Mouse (Mus musculus) CH12.LX (cell line): ENCODE measurements around the gene Mfsd2b. TPM values are rescaled to one million over a fixed set of nuclear protein-coding genes. Genes with fewer than 3 reads are reported as not detected.

Experiments used
- DNase-seq: peaks from one replicate; pipeline ENCODE4 v3.0.0-alpha.2; 2013; ENCODE audit errors: extremely low read depth
- H3K27ac ChIP-seq: 2 replicates; pipeline ENCODE4 v1.5.1; 2012; ENCODE audit warnings: low read depth, mild to moderate bottlenecking, control low read depth, moderate library complexity; ENCODE audit not compliant: insufficient read depth
- H3K27me3 ChIP-seq: replicated peaks from 2 replicates; pipeline ENCODE3; 2012; ENCODE audit warnings: inconsistent platforms
- H3K36me3 ChIP-seq, 2 experiments: replicated peaks in 1 of 2; 2 replicates each; pipeline versions ENCODE3 to v1.6.1; 2012; ENCODE audit warnings: inconsistent platforms in 1 of 2, low read length in 1 of 2, mild to moderate bottlenecking in 1 of 2, mixed read lengths in 1 of 2, moderate library complexity in 1 of 2; ENCODE audit not compliant: control insufficient read depth in 1 of 2, insufficient read depth in 1 of 2
- H3K4me1 ChIP-seq, 2 experiments: 2 replicates each; pipeline ENCODE4 v1.6.1; 2012; ENCODE audit warnings: inconsistent platforms in 1 of 2, moderate library complexity in 1 of 2; ENCODE audit not compliant: insufficient read depth in 2 of 2, control insufficient read depth in 1 of 2
- H3K4me2 ChIP-seq: 2 replicates; pipeline ENCODE4 v1.6.1; 2012; ENCODE audit warnings: low read depth, mild to moderate bottlenecking, control low read depth; ENCODE audit not compliant: poor library complexity, insufficient read depth, severe bottlenecking
- H3K4me3 ChIP-seq, 3 experiments: fragments of 150-350 bp in 1 of 3; sonication (generic) in 1 of 3; replicated peaks in 1 of 3; 2 replicates each; pipeline versions ENCODE3 to v1.5.1; 2011 to 2012; ENCODE audit warnings: low read depth in 2 of 3, low read length in 2 of 3, mild to moderate bottlenecking in 2 of 3, moderate library complexity in 2 of 3, control low read depth in 1 of 3, improper control_type of control experiment in 1 of 3, inconsistent platforms in 1 of 3, mixed read lengths in 1 of 3; ENCODE audit not compliant: poor library complexity in 1 of 3
- H3K79me2 ChIP-seq: replicated peaks from 2 replicates; pipeline ENCODE4 v1.6.1; 2012; ENCODE audit warnings: mild to moderate bottlenecking, moderate library complexity; ENCODE audit not compliant: control insufficient read depth, poor library complexity, insufficient read depth, severe bottlenecking; ENCODE audit errors: extremely low read depth
- H3K9ac ChIP-seq: 2 replicates; pipeline ENCODE4 v1.6.1; 2012; ENCODE audit warnings: low read depth, mild to moderate bottlenecking, control low read depth, moderate library complexity; ENCODE audit not compliant: insufficient read depth
- H3K9me3 ChIP-seq: replicated peaks from 2 replicates; pipeline ENCODE3; 2012; ENCODE audit warnings: low read length, inconsistent platforms, mixed read lengths
- BHLHE40 ChIP-seq: IDR thresholded peaks from 2 replicates; pipeline ENCODE4 v1.6.1; 2011; ENCODE audit warnings: mild to moderate bottlenecking, low read depth, low read length, improper control_type of control experiment
- CHD2 ChIP-seq: IDR thresholded peaks from 2 replicates; pipeline ENCODE4 v1.6.1; 2011; ENCODE audit warnings: low read length, improper control_type of control experiment
- ELF1 ChIP-seq: IDR thresholded peaks from 2 replicates; pipeline ENCODE4 v1.6.1; 2014; ENCODE audit warnings: low read depth, mild to moderate bottlenecking, inconsistent platforms, low read length, improper control_type of control experiment
- HCFC1 ChIP-seq: IDR thresholded peaks from 2 replicates; pipeline ENCODE4 v1.6.1; 2012; ENCODE audit warnings: low read depth, mild to moderate bottlenecking, inconsistent platforms, low read length, improper control_type of control experiment
- MAFK ChIP-seq: IDR thresholded peaks from 2 replicates; pipeline ENCODE4 v1.6.1; 2011; ENCODE audit warnings: low read length, improper control_type of control experiment; ENCODE audit not compliant: insufficient replicate concordance
- MAX ChIP-seq: IDR thresholded peaks from 2 replicates; pipeline ENCODE4 v1.6.1; 2011; ENCODE audit warnings: low read length, improper control_type of control experiment
- MAZ ChIP-seq: IDR thresholded peaks from 2 replicates; pipeline ENCODE4 v1.6.1; 2012; ENCODE audit warnings: low read depth, mild to moderate bottlenecking, inconsistent platforms, low read length, improper control_type of control experiment, moderate library complexity
- MEF2A ChIP-seq: IDR thresholded peaks from 2 replicates; pipeline ENCODE4 v1.6.1; 2014; ENCODE audit warnings: low read depth, mild to moderate bottlenecking, inconsistent platforms, low read length, improper control_type of control experiment, borderline replicate concordance
- NELFE ChIP-seq: IDR thresholded peaks from 2 replicates; pipeline ENCODE4 v1.6.1; 2011; ENCODE audit warnings: low read depth, low read length, improper control_type of control experiment
- NRF1 ChIP-seq: IDR thresholded peaks from 2 replicates; pipeline ENCODE4 v1.6.1; 2014; ENCODE audit warnings: low read depth, mild to moderate bottlenecking, inconsistent platforms, low read length, improper control_type of control experiment, moderate library complexity
- POLR2A ChIP-seq: IDR thresholded peaks from 2 replicates; pipeline ENCODE4 v1.6.1; 2011; ENCODE audit warnings: low read depth, mild to moderate bottlenecking, improper control_type of control experiment, low read length
- POLR2AphosphoS2 ChIP-seq: IDR thresholded peaks from 2 replicates; pipeline ENCODE4 v1.6.1; 2011; ENCODE audit warnings: low read depth, low read length, improper control_type of control experiment
- RCOR1 ChIP-seq: conservative IDR thresholded peaks from 2 replicates; pipeline ENCODE4 v1.6.1; 2012; ENCODE audit warnings: low read depth, mild to moderate bottlenecking, inconsistent platforms, low read length, improper control_type of control experiment
- SIN3A ChIP-seq: IDR thresholded peaks from 2 replicates; pipeline ENCODE4 v1.6.1; 2012; ENCODE audit warnings: low read length, improper control_type of control experiment, inconsistent platforms
- SMC3 ChIP-seq: IDR thresholded peaks from 2 replicates; pipeline ENCODE4 v1.6.1; 2011; ENCODE audit warnings: low read depth, low read length, improper control_type of control experiment
- TCF12 ChIP-seq: IDR thresholded peaks from 2 replicates; pipeline ENCODE4 v1.6.1; 2014; ENCODE audit warnings: low read depth, mild to moderate bottlenecking, inconsistent platforms, low read length, improper control_type of control experiment
- UBTF ChIP-seq: IDR thresholded peaks from 2 replicates; pipeline ENCODE4 v1.6.1; 2012; ENCODE audit warnings: low read depth, mild to moderate bottlenecking, inconsistent platforms, low read length, improper control_type of control experiment, moderate library complexity
- ZC3H11A ChIP-seq: IDR thresholded peaks from 2 replicates; pipeline ENCODE4 v1.6.1; 2012; ENCODE audit warnings: low read depth, mild to moderate bottlenecking, inconsistent platforms, low read length, improper control_type of control experiment
- ZKSCAN1 ChIP-seq: IDR thresholded peaks from 2 replicates; pipeline ENCODE4 v1.6.1; 2012; ENCODE audit warnings: low read depth, inconsistent platforms, low read length, improper control_type of control experiment, borderline replicate concordance
- ZMIZ1 ChIP-seq: IDR thresholded peaks from 2 replicates; pipeline ENCODE4 v1.6.1; 2012; ENCODE audit warnings: low read depth, mild to moderate bottlenecking, inconsistent platforms, low read length, improper control_type of control experiment
- dilution Hi-C: fragments of 300-500 bp; cut with MboI; formaldehyde crosslinking; loops from 2 replicates; pipeline ENCODE4 v1.14.3; 2020; ENCODE audit warnings: low sequenced_read_pairs; ENCODE audit not compliant: extremely low pct_unique_long_range_greater_than_20kb, extremely low pct_ligation_motif_present
- in situ Hi-C: fragments of 300-500 bp; cut with MboI; formaldehyde crosslinking; loops from 3 replicates; pipeline ENCODE4 v1.14.3; 2019; ENCODE audit warnings: low sequenced_read_pairs, low pct_ligation_motif_present, low pct_unique_long_range_greater_than_20kb, mixed read lengths
- polyA plus RNA-seq: library from polyadenylated mRNA; unstranded; fragments of >175 nt; gene quantifications from 2 replicates; pipeline ENCODE4 v1.2.1, GENCODE M21; 2012; ENCODE audit warnings: low read depth; ENCODE audit not compliant: insufficient read length
- total RNA-seq, 2 experiments: library from RNA; depleted of rRNA; stranded (reverse); fragments of 300-350 nt in 1 of 2; fragments of >200 nt in 1 of 2; gene quantifications; 2 replicates each; pipeline ENCODE4 v1.2.3; 2012 to 2014

Mfsd2b gene
- total and polyA plus RNA-seq, 3 experiments, result 0.05 to 0.49 (median 0.21) TPM

DNA sequence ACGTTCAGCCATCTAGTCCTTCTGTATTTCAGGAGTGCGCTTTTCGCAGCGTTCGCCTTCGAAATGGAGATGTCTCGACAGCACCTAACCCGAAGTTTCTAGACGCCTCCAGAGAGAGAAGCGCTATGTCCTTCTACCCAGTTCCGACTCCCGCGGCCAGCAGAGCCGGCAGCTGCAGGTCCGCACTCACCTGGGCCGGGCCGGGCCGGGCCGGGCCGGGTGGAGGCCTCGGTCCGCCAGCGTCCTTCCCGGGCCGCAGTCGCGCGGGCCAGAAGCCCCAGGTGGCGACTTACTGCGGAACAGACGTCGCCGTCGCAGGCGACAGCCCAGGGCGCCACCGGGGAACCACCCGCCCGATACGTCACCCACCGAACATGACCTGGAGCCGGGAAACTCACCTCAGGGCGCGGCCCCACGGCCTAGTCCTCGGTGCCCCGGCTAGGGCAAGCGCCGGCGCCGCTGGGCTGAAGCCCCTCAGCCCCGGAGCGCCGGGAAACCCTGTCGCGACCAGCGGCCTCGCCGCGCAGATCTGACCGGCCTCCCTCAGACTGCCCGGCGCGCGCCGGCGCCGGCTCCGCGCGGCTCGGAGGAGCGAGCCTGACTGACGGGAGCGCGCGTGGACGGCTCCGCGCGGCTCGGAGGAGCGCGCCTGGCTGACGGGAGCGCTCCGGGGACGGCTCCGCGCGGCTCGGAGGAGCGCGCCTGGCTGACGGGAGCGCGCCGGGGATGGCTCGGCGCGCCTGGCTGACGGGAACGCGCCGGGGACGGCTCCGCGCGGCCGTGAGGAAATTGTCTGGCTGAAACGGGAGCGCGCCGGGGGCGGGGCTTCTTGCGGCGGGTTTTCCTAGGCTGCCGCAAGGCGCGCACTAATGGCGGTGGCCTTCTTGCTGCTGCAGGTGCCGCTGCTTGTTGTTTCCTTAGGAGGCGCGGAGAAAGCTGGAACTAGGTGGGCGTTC is 33.1 kb upstream of the Mfsd2b start, which contains the start of gene Ubxn2a:
TSS of gene Ubxn2a (minus strand) at position 755 of the 956 bp plus-strand sequence.
- Histone ChIP-seq H3K27me3 (no peaks in the 10 kb centered on the region), H3K36me3 (peaks cover 3 to 16% of the 10 kb centered on the region in 2 experiments), H3K4me2 (peak within 1 kb of the TSS; percentile 82), H3K4me1 (peaks cover 0 to 27% of the 10 kb centered on the region in 2 experiments; a peak in 2 of 4 replicates), H3K4me3 (peak within 1 kb of the TSS; percentile 74 to 91 (median 79)), H3K9ac (peak within 1 kb of the TSS; percentile 82), H3K27ac (peak within 1 kb of the TSS; percentile 87), H3K79me2 (peaks cover 10% of the 10 kb centered on the region; the same call in 1 of the 2 replicates), H3K9me3 (peaks cover 2% of the 10 kb centered on the region)
- dilution Hi-C loops, result no loop called here
- in situ Hi-C loops, result loop anchor here (25.0 kb wide), 1 partner anchor 1345 kb away; the partner anchor contains the start of gene Dtnb
- peak; percentile 87 for DNase-seq
- TF ChIP-seq BHLHE40 (no peak), SMC3 (no peak), MAZ (no peak), POLR2A (peak; percentile 80), HCFC1 (peak; percentile 24; the same call in 1 of the 2 replicates), POLR2AphosphoS2 (no peak), CHD2 (no peak), SIN3A (peak; percentile 5; the same call in 1 of the 2 replicates), ZMIZ1 (peak; percentile 76; the same call in 1 of the 2 replicates), TCF12 (peak; percentile 64), RCOR1 (0 out of 2 replicates have a peak, but pooled peaks have one; percentile 4), NELFE (peak; percentile 83), MAFK (no peak), ELF1 (peak; percentile 41; the same call in 1 of the 2 replicates), MAX (peak; percentile 2; the same call in 1 of the 2 replicates), UBTF (peak; percentile 90), NRF1 (peak; percentile 10; the same call in 1 of the 2 replicates), ZC3H11A (no peak), ZKSCAN1 (no peak), MEF2A (no peak)
